Mouse (Mus musculus): ENCODE measurements around the gene Nyap1.
"Not testable (repeated sequence)": the region's sequence is repeated elsewhere in the genome, so short reads cannot be mapped to it uniquely, and the experiment has no call there.

Nyap1 gene

GRCm38 (mm10) chr5:137766270-137766669 lies 24.9 kb upstream of the Nyap1 start:
- peak; percentile 76 for DNase-seq

- DNase-seq, result peak; percentile 87
Observed at GRCm38 (mm10) chr5:137764609-137765340, 23.4 kb upstream of the Nyap1 start.

DNA sequence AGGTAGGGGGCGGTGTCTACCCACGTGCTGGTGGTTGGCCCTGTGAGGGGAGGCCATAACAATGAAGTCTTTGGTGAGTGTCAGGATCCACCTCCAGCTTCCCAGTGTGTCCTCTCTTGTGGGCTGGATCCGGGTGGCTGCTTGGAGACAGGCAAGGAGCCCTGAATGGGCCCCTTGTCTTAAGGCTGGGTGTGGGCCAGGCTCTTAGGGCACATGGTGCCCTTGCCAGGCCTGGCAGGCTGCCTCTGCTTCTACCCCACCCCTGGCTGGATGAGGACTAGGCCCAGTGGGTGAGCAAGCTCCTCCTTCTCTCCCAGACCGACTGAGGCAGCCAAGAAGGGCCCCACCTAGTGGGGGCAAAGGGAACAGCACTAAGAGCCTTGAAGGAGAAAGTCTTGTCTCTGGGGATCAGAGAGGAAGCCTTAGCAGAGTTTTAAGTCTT lies 18.6 kb upstream of the Nyap1 start:
- DNase-seq, result peak; percentile 99

GRCm38 (mm10) chr5:137758921-137759534 lies 17.6 kb upstream of the Nyap1 start:
- DNase-seq, result peak; percentile 92

DNA sequence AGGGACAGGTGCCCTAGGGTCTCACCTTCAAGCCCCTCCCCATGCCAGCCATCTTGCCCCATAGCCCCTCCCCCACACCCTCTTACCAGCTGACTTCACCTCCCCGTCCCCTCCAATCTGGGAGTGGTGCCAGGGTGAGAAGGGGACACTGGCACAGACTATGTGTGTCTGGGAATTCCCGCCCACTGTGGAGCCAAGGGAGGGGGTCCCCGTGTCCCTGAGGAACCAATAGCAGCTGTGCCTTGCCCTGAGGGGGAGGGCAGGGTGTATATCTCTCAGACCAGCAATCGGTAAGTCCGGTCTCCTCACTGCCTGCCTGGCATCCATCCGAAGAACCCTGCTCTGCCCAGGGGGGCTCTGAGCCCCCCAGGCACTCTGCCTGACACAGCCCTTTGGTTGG lies 16.5 kb upstream of the Nyap1 start:
- peak; percentile 99 for DNase-seq

DNA sequence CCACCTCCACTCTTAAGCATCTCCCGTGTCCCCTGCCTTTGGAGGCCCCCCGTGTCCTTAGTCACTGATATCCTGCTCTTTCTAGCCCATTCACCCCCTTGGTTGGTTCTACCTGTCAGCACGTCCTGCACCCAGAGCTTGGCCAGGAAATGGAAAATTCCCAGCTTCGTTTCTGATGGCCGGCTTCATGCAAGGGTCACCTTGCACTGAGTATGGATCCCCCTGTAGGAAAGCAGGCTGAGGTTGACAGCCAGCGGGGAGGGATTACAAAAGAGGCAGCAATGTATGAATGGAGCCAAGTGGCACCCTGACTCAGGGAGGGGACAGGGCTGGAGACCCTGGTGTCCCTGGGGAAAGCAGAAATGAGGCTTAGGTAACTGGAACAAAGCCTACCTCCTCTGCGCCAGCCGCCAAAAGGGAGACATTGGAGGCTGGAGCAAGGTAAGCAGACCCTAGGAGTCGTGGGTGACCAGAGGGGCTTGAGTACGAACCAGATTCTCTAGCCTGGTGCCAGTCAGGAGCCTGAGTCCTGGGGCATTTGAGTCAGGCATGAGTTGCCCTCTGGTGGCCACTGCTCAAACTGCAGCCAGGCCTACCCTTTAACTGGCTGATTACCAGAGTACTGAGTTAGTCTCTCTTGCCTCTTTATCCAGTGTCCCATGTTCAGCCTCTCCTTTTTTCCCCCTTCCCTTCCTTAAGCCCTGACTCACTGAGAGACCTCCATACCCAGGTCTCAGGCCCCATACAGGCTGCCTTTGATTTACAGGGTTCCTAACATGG lies 15.7 kb upstream of the Nyap1 start:
- peak; percentile 98 for DNase-seq

GRCm38 (mm10) chr5:137756106-137756505 lies 14.7 kb upstream of the Nyap1 start:
- no peak for DNase-seq

DNA sequence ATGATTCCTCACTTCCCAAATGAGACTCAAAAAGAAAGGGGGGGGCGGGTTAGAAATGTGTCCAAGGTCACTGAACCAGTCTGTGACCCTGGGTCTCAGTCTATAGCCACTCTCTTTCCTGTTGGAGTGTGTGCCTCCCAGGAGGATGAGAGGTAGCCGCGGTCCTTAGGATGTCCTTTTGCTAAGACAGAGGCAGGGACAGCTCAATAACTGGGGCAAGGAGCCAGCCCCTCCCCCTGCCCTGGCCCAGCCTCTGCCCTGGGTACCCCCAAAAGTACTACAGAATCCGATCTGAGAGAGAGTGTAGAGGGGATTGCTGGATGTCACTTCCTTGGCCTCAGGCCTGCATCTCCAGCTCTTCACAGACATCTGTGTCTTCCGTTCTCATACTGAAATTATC lies 14.0 kb upstream of the Nyap1 start:
- peak; percentile 85 for DNase-seq

DNA sequence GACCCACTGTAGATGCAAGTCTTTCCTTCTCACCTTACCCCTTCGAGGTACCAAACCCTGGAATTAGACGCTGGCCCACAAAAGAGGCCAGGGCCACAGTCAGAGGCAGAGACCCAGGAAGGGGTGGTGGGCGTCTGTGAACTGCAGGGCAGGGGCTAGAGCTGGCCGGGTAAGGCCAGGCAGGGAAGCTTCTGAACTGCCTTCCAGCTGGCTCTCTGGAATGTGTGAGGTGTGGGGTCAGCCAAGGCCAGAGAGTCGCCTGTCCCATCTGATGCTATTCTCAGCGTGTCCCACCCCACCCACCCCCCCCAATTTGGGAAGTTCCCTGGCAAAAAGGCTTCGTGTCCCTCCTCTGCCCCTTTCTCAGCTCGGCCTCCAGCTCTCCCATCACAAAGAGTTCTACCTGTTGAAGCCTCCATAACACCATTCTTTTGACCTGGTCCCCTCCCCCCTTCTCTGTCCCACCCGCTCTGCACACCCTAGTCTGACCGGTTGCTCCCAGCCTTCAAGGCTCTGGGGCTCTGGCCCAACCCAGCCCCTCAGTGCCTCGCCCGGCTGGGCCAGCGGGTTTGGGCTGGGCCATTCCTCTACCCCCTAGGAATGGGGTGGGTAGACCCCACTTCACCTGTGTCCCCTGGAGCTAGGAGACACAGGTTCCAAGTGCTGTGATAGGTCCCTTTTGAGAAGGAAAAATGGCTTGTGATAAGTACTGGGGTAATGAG lies 11.9 kb upstream of the Nyap1 start:
- DNase-seq, result peak; percentile 97

- peak; percentile 90 for DNase-seq
Observed at GRCm38 (mm10) chr5:137751988-137752387, 10.6 kb upstream of the Nyap1 start.

- peak; percentile 94 for DNase-seq
Observed at GRCm38 (mm10) chr5:137751221-137751887, 9.9 kb upstream of the Nyap1 start.

- DNase-seq, result not testable (repeated sequence)
Observed at GRCm38 (mm10) chr5:137750212-137750611, 8.8 kb upstream of the Nyap1 start.

DNA sequence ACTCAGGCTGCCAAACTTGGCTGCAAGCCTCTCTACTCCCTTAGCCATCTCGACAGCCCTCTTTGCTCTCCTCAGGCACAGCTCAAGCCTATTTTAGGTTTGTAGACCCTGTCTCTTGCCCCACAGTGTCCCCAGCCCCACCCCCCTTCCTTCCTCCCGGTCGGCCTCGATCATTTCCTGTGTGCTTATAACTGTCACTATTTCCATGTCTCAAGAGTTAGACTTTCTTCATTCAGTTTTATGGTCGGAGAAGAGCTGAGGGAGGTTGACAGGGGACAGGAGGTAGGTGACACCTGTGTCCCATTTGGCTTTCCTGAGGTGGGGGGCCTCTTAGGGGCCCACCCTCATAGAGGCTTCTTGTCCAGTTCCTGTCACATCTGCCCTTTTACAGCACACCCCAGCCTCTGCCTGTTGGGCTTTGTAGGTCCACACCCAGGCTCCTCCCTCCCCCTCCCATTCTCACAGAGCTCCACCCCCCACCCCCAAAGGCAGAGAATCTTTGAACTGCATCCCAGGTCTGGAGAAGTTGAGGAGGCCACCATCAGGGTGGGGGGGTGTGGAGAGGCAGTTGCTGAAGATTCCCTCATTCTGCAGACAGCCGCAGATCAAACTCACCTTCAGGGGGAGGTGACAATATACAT lies 7.9 kb upstream of the Nyap1 start:
- DNase-seq, result peak; percentile 96

GRCm38 (mm10) chr5:137748130-137748770 lies 6.8 kb upstream of the Nyap1 start:
- DNase-seq, result peak; percentile 96

DNA sequence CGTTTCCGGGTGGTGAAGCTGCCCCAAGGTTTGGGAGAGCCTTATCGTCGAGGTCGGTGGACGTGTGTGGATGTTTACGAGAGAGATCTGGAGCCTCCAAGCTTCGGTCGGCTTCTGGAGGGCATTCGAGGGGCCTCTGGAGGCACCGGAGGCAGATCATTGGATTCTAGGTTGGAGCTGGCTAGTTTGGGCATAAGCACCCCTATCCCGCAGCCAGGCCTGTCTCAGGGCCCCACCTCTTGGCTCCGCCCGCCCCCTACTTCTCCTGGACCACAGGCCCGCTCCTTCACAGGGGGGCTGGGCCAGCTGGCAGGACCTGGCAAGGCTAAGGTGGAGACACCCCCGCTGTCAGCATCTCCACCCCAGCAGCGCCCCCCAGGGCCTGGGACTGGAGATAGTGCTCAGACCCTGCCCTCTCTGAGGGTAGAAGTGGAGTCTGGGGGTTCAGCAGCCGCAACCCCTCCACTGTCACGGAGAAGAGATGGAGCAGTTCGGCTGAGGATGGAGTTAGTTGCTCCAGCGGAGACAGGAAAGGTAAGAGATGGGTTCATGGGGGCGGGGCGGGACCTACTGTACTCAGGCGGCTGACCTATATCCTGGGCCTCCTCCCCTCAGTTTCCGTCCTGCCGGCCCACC lies 6.0 kb upstream of the Nyap1 start:
- DNase-seq, result peak; percentile 98

DNA sequence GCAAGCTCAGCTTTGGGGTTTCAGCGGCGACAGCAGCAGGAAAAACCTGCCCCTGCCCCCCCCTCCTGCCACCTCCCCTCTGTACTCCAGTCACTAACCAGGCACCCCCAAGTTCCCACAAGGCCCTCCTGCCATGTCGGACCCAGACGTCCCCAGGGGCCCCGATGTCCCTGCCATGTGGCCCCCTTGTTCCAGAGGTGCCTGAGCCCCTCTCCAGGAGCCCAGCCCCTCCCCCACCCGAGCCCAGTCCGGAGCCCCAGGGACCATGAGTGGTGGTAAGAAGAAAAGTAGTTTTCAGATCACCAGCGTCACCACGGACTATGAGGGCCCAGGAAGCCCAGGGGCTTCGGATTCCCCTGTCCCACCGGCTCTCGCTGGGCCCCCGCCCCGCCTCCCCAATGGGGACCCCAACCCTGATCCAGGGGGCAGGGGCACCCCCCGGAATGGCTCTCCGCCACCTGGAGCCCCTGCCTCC lies 5.5 kb upstream of the Nyap1 start:
- DNase-seq, result peak; percentile 97

DNA sequence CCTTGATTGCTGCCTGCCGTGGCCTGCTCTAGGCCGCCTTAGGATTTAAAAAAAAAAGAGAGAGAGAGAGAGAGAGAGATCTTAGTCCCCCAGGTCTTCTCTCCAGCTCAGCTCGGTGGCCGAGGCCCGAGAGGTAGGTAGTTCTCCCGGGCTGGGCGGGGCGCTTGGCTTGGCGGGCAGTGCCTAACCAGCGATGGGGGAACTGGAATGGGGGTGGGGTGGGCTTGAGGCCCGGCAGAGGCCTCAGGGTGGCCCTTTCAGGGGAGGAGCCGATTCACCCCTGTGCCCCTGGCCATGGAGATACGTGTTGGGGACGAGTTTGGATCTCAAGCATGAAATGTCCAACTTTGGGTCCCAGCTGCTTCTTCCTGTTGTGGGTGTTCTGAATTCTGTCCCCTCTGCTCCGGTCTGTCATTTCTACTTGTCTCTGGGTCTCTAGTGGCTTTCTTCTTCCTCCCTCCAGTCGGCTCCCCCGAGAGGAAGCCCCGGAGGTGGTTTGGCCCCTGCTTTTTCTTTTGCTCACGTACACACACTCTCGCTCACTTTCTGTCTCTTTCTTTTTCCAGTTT lies 5.0 kb upstream of the Nyap1 start:
- DNase-seq, result peak; percentile 98

- peak; percentile 100 for DNase-seq
Observed at GRCm38 (mm10) chr5:137745214-137746171, 4.1 kb upstream of the Nyap1 start, which contains the start of gene Tsc22d4. Gene Tsc22d4 (plus strand): TSS chr5:137745730.

DNA sequence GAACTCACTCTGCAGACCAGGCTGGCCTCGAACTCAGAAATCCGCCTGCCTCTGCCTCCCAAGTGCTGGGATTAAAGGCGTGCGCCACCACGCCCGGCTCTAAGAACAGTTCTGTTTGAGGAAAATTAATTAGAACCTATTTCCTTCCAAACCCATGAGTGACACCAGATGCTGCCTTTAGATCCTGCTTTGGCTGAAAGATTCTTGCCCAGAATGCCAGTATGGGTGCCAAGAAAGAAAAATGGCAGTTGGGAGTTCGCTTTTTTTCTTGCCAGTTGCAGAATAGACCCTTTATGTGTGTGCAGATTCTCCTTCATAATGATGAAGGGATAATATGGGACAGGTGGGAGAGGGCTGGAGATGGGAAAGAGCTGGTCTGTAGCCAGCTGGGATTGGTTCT lies 2.8 kb upstream of the Nyap1 start:
- peak; percentile 84 for DNase-seq

All from heart, adult 11 months (tissue).